Mouse (Mus musculus): ENCODE measurements around the gene Sik3. TPM values are rescaled to one million over a fixed set of nuclear protein-coding genes. Genes with fewer than 3 reads are reported as not detected.

Gene Sik3
- polyA plus RNA-seq, 1 experiment from 2014 or later, result 1.7 TPM

DNA sequence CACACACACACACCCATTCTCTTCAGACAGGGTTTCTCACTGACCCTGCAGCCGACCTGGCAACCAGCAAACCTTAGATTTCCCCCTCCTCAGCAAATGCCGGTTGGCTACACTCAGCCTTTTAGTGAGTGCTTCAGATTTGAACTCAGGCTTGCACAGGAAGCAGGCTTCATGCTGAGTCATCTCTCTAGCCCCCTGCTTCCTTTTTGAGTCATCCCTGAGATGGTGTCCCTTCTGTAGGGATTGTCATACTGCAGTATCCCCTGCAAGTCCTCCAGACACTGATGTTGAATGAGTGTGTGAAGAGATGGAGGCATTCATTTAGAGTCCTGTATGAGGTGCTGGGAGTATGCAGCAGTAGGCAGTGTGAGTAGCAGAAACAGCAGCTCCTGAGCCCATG lies 160.3 kb downstream of the Sik3 start:
- no peak for ATAC-seq (ENCODE audit: low read depth)
- H3K4me2 ChIP-seq (ENCODE audit: low read depth, low read length), result no peak overlapping the region
- peaks cover 6% of the 10 kb centered on the region for H3K4me1 ChIP-seq (ENCODE audit: control insufficient read depth, low read depth, low read length)
- no peak overlapping the region for H3K9ac ChIP-seq (ENCODE audit: low read depth, low read length)
- H3K36me3 ChIP-seq (ENCODE audit: control insufficient read depth, insufficient read depth), result no peaks in the 10 kb centered on the region
- no peaks in the 10 kb centered on the region for H3K27me3 ChIP-seq (ENCODE audit: control insufficient read depth, insufficient read depth, low read depth, low read length)
- 14% methylated on average over 2 of the region's 2 CpGs for WGBS (ENCODE audit: insufficient replicate concordance)
- H3K9me3 ChIP-seq (replicated peaks; ENCODE audit: control insufficient read depth, low read length), result no peaks in the 10 kb centered on the region
- no peak overlapping the region for H3K4me3 ChIP-seq (ENCODE audit: low read depth, low read length)
- H3K27ac ChIP-seq (ENCODE audit: low read length), result no peak overlapping the region

DNA sequence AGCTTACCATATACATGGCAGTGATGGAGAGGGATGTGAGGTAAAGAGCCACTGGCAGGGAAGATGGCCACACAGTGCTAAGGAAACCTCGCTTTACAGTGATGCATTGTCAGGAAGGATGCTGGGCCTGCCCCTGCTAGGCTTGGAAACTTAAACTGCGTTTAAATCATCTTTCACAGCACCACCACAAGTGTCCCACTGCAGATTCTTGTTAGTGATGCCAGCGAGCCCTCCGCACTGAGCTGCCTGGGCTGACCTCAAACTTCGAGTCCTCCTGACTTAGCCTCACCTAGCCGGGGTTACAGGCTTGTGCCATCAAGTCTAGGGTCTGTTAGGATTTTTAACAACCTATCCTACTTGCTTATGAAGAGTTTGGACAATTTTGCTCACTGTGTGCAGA lies 161.3 kb downstream of the Sik3 start:
- Histone ChIP-seq H3K27ac (ENCODE audit: low read length) (no peak overlapping the region), H3K4me3 (ENCODE audit: low read depth, low read length) (no peak overlapping the region), H3K9ac (ENCODE audit: low read depth, low read length) (no peak overlapping the region), H3K4me2 (ENCODE audit: low read depth, low read length) (no peak overlapping the region), H3K4me1 (ENCODE audit: control insufficient read depth, low read depth, low read length) (peaks cover 6% of the 10 kb centered on the region), H3K9me3 (replicated peaks; ENCODE audit: control insufficient read depth, low read length) (no peaks in the 10 kb centered on the region), H3K27me3 (ENCODE audit: control insufficient read depth, insufficient read depth, low read depth, low read length) (no peaks in the 10 kb centered on the region), H3K36me3 (ENCODE audit: control insufficient read depth, insufficient read depth) (0 out of 2 replicates have a peak, but pooled peaks cover 2% of the 10 kb centered on the region)
- no peak for ATAC-seq (ENCODE audit: low read depth)
- 66% methylated on average over 6 of the region's 6 CpGs for WGBS (ENCODE audit: insufficient replicate concordance)

GRCm38 (mm10) chr9:46174770-46175294 lies 162.2 kb downstream of the Sik3 start:
- no peak overlapping the region for H3K27ac ChIP-seq (ENCODE audit: low read length)
- peaks cover 6% of the 10 kb centered on the region for H3K4me1 ChIP-seq (ENCODE audit: control insufficient read depth, low read depth, low read length)
- no peaks in the 10 kb centered on the region for H3K27me3 ChIP-seq (ENCODE audit: control insufficient read depth, insufficient read depth, low read depth, low read length)
- no peak overlapping the region for H3K9ac ChIP-seq (ENCODE audit: low read depth, low read length)
- no peaks in the 10 kb centered on the region for H3K9me3 ChIP-seq (replicated peaks; ENCODE audit: control insufficient read depth, low read length)
- no peak overlapping the region for H3K4me2 ChIP-seq (ENCODE audit: low read depth, low read length)
- H3K4me3 ChIP-seq (ENCODE audit: low read depth, low read length), result no peak overlapping the region
- H3K36me3 ChIP-seq (ENCODE audit: control insufficient read depth, insufficient read depth), result 0 out of 2 replicates have a peak, but pooled peaks cover 2% of the 10 kb centered on the region
- 45% methylated on average over 5 of the region's 5 CpGs for whole genome bisulfite sequencing (ENCODE audit: insufficient replicate concordance)
- ATAC-seq (ENCODE audit: low read depth), result no peak

DNA sequence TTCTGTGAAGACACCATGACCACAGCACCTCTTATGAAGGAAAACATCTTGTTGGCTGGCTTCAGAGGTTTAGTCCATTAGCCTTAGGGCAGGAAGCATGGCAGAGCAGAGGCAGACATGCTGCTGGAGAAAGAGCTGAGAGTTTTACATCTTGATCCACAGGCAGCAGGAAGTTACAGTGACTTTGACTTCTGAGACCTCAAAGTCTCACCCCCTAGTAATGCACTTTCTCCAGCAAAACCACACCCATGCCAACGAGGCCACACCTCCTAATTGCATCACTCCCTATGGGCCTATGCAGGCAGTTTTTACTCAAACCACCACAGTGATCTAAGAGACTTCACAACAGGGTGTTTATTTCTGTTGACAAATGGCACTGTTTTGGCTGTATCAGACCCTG lies 162.7 kb downstream of the Sik3 start:
- Histone ChIP-seq H3K4me1 (ENCODE audit: control insufficient read depth, low read depth, low read length) (peaks cover 6% of the 10 kb centered on the region), H3K27me3 (ENCODE audit: control insufficient read depth, insufficient read depth, low read depth, low read length) (no peaks in the 10 kb centered on the region), H3K4me3 (ENCODE audit: low read depth, low read length) (no peak overlapping the region), H3K9ac (ENCODE audit: low read depth, low read length) (no peak overlapping the region), H3K4me2 (ENCODE audit: low read depth, low read length) (no peak overlapping the region), H3K36me3 (ENCODE audit: control insufficient read depth, insufficient read depth) (0 out of 2 replicates have a peak, but pooled peaks cover 2% of the 10 kb centered on the region), H3K27ac (ENCODE audit: low read length) (no peak overlapping the region), H3K9me3 (replicated peaks; ENCODE audit: control insufficient read depth, low read length) (no peaks in the 10 kb centered on the region)
- peak; percentile 32; the same call in 1 of the 2 replicates for ATAC-seq (ENCODE audit: low read depth)
- WGBS (ENCODE audit: insufficient replicate concordance), result 12% methylated on average over 1 of the region's 1 CpGs

GRCm38 (mm10) chr9:46175938-46176375 lies 163.3 kb downstream of the Sik3 start:
- H3K4me1 ChIP-seq (ENCODE audit: control insufficient read depth, low read depth, low read length), result peaks cover 6% of the 10 kb centered on the region
- H3K9ac ChIP-seq (ENCODE audit: low read depth, low read length), result no peak overlapping the region
- ATAC-seq (ENCODE audit: low read depth), result no peak
- no peak overlapping the region for H3K4me3 ChIP-seq (ENCODE audit: low read depth, low read length)
- H3K27ac ChIP-seq (ENCODE audit: low read length), result no peak overlapping the region
- no peaks in the 10 kb centered on the region for H3K27me3 ChIP-seq (ENCODE audit: control insufficient read depth, insufficient read depth, low read depth, low read length)
- 22% methylated on average over 1 of the region's 1 CpGs for WGBS (ENCODE audit: insufficient replicate concordance)
- H3K4me2 ChIP-seq (ENCODE audit: low read depth, low read length), result no peak overlapping the region
- 0 out of 2 replicates have a peak, but pooled peaks cover 2% of the 10 kb centered on the region for H3K36me3 ChIP-seq (ENCODE audit: control insufficient read depth, insufficient read depth)
- H3K9me3 ChIP-seq (replicated peaks; ENCODE audit: control insufficient read depth, low read length), result no peaks in the 10 kb centered on the region

DNA sequence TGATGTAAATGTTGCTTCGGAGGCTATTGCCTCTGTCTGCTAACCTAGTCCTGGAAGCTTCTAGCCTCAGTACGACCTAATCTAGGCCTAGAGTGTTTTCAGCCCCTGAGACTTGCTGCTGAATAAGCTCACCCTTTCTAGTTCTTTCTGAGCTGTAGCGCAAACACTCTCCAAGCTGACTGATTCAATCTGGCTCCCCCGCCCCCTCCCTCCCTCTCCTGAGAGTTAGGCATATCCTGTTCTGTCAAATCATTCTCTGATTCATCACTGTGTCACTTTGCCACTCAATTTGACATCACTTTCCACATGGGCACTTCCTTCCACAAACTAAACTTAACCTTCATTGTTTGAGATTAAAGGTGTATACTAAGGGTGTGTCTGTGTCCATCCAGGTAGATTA lies 164.0 kb downstream of the Sik3 start:
- Histone ChIP-seq H3K9ac (ENCODE audit: low read depth, low read length) (no peak overlapping the region), H3K27ac (ENCODE audit: low read length) (no peak overlapping the region), H3K4me1 (ENCODE audit: control insufficient read depth, low read depth, low read length) (peaks cover 6% of the 10 kb centered on the region), H3K36me3 (ENCODE audit: control insufficient read depth, insufficient read depth) (0 out of 2 replicates have a peak, but pooled peaks cover 2% of the 10 kb centered on the region), H3K4me2 (ENCODE audit: low read depth, low read length) (no peak overlapping the region), H3K4me3 (ENCODE audit: low read depth, low read length) (no peak overlapping the region), H3K27me3 (ENCODE audit: control insufficient read depth, insufficient read depth, low read depth, low read length) (no peaks in the 10 kb centered on the region), H3K9me3 (replicated peaks; ENCODE audit: control insufficient read depth, low read length) (no peaks in the 10 kb centered on the region)
- WGBS (ENCODE audit: insufficient replicate concordance), result 70% methylated on average over 4 of the region's 4 CpGs
- no peak for ATAC-seq (ENCODE audit: low read depth)

- no peak for ATAC-seq (ENCODE audit: low read depth)
- H3K4me2 ChIP-seq (ENCODE audit: low read depth, low read length), result no peak overlapping the region
- no peaks in the 10 kb centered on the region for H3K27me3 ChIP-seq (ENCODE audit: control insufficient read depth, insufficient read depth, low read depth, low read length)
- H3K9ac ChIP-seq (ENCODE audit: low read depth, low read length), result no peak overlapping the region
- peaks cover 6% of the 10 kb centered on the region for H3K4me1 ChIP-seq (ENCODE audit: control insufficient read depth, low read depth, low read length)
- WGBS (ENCODE audit: insufficient replicate concordance), result 72% methylated on average over 9 of the region's 9 CpGs
- 0 out of 2 replicates have a peak, but pooled peaks cover 2% of the 10 kb centered on the region for H3K36me3 ChIP-seq (ENCODE audit: control insufficient read depth, insufficient read depth)
- H3K9me3 ChIP-seq (replicated peaks; ENCODE audit: control insufficient read depth, low read length), result no peaks in the 10 kb centered on the region
- H3K4me3 ChIP-seq (ENCODE audit: low read depth, low read length), result no peak overlapping the region
- no peak overlapping the region for H3K27ac ChIP-seq (ENCODE audit: low read length)
Measured at GRCm38 (mm10) chr9:46178595-46178994, 166.0 kb downstream of the Sik3 start.

- 60% methylated on average over 8 of the region's 8 CpGs for WGBS (ENCODE audit: insufficient replicate concordance)
- Histone ChIP-seq H3K9ac (ENCODE audit: low read depth, low read length) (no peak overlapping the region), H3K4me3 (ENCODE audit: low read depth, low read length) (no peak overlapping the region), H3K27me3 (ENCODE audit: control insufficient read depth, insufficient read depth, low read depth, low read length) (no peaks in the 10 kb centered on the region), H3K4me1 (ENCODE audit: control insufficient read depth, low read depth, low read length) (no peaks in the 10 kb centered on the region), H3K27ac (ENCODE audit: low read length) (no peak overlapping the region), H3K9me3 (replicated peaks; ENCODE audit: control insufficient read depth, low read length) (no peaks in the 10 kb centered on the region), H3K4me2 (ENCODE audit: low read depth, low read length) (no peak overlapping the region), H3K36me3 (ENCODE audit: control insufficient read depth, insufficient read depth) (0 out of 2 replicates have a peak, but pooled peaks cover 2% of the 10 kb centered on the region)
- no peak for ATAC-seq (ENCODE audit: low read depth)
Measured at GRCm38 (mm10) chr9:46181297-46181696, 168.7 kb downstream of the Sik3 start.

DNA sequence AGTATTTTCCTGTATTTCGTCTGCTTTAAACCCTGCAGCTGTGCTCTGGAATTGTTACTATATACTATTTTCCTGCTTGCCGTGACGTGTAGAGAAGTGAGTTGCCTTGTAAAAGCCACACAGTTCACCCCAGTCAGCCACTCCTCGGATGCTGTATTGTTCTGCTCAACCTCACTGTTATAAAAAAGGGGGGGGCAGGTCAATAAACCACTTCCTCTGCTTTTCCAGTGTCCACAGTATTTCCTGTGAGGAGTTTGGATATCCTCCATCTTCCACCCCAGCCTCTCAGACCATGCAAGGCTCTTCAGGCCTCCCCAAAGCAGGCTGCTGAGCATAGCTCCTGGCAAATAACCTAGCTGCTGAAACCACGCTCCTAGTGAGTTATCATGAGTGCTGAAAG lies 171.9 kb downstream of the Sik3 start:
- ATAC-seq (ENCODE audit: low read depth), result 0 out of 2 replicates have a peak, but pooled peaks have one; percentile 7
- Histone ChIP-seq H3K9ac (ENCODE audit: low read depth, low read length) (no peak overlapping the region), H3K4me3 (ENCODE audit: low read depth, low read length) (no peak overlapping the region), H3K4me1 (ENCODE audit: control insufficient read depth, low read depth, low read length) (no peaks in the 10 kb centered on the region), H3K36me3 (ENCODE audit: control insufficient read depth, insufficient read depth) (no peaks in the 10 kb centered on the region), H3K9me3 (replicated peaks; ENCODE audit: control insufficient read depth, low read length) (no peaks in the 10 kb centered on the region), H3K27ac (ENCODE audit: low read length) (no peak overlapping the region), H3K4me2 (ENCODE audit: low read depth, low read length) (no peak overlapping the region), H3K27me3 (ENCODE audit: control insufficient read depth, insufficient read depth, low read depth, low read length) (no peaks in the 10 kb centered on the region)
- WGBS (ENCODE audit: insufficient replicate concordance), result 69% methylated on average over 5 of the region's 5 CpGs
